Mouse (Mus musculus) neural tube, embryonic 10.5 days (tissue): ENCODE data around the gene Cad.

Experiments
- DNase-seq: peaks from one replicate; pipeline ENCODE4 v3.0.0-alpha.2; 2017; ENCODE audit warnings: low spot score; ENCODE audit errors: extremely low spot score

Cad gene

DNA sequence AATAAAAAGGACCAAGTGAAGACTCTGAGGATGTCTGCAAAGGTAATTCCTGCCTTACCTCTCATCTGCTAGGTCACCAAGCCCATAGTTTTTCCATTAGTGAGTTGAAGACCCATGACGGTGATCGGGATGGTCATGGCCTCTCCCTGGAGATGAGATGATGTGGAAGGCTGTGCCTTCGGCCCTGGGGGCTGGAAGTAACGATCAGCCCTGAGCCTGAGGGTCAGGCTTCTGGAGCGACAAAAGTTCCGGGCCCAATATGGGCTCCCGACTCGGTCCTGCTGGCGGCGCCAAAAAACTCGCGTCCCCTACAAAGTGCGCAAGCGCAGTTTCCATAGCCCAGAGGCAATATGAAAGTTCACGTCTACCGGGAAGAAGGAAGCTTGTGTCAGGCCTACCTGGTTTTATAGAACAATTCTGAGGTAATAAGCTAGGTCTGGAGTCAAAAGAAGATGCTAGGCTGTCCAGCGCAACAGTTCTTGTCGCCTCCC lies 53.5 kb downstream of the Cad start, which contains the start of gene Slc30a3:
Gene Slc30a3, minus strand, starts transcription at position 238 of the 491 bp plus-strand sequence.
- no peak for DNase-seq

GRCm38 (mm10) chr5:31110781-31111180 lies 56.2 kb downstream of the Cad start:
- no peak for DNase-seq

GRCm38 (mm10) chr5:31116354-31116753 lies 61.8 kb downstream of the Cad start, which contains the start of gene Trim54:
Trim54 (plus strand) TSS chr5:31116712.
- no peak for DNase-seq

DNA sequence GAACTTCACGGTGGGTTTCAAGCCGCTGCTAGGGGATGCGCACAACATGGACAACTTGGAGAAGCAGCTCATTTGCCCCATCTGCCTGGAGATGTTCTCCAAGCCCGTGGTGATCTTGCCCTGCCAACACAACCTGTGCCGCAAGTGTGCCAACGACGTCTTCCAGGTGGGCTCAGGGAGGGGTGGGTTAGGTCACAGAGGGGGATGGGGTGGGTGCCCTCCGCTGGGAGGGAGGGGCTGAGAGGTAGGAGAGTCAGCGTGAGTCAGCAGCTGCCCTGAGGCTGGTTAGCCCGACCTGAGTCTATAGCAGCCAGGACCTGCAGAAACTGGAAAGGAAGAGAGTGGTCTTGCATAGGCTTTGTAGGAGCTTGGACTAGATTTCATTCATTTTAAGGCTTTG lies 62.3 kb downstream of the Cad start:
- DNase-seq: no peak

DNA sequence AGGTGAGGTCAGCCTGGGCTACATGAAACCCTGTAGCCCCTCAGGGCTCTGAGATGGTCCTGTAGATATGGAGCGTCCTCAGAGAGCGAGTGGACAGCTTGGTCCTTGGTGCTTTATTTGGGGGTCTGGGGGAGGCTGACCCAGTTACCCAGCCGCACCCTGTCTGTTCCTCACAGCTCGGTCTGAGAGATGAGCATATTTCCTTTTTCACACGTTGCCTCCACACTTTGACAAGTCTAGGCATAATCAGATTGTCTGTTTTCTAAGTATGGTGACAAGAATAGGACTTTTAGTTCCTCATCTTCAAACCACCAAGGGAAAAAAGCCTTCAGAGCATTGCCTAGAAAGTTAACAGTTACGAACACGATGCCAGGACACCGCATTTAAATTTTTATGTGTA lies 66.5 kb downstream of the Cad start:
- DNase-seq: no peak

DNA sequence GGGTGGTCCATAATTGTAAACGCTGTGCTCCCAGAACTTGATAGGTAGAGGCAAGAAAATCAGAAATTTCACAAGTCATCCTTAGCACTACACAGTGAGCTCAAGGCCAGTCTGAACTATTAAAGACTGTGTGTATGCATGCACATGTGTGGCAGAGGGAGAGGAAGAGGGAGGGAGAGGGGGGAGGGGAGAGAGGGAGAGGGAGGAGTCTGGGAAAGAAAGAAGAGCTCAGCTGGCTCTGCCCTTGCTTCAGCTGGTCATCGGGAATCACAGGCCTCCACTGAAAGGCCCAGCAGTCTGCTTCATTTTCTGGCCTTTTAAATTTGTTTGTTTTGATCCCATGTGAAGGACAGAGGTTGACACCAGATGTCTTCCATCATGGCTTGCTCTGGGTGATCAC lies 68.9 kb downstream of the Cad start:
- no peak for DNase-seq

DNA sequence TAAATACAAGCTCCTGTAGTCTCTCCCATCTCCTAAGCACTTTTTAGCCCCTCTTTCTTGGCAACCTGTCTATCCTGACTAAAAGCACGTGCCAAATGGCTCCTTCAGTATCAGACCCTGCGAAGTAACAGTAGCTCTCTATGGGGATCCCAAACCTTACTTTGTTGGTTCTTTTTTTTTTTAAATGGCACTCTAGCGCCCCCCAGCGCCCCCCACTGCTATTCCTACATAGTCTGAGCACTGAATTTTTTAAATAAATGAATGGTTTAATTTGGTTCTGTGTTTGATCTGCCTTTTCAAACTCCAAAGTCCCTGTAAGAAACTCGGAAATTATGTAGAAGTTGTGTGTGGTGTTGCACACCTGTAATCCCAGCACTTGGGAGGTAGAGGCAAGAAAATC lies 71.5 kb downstream of the Cad start:
- DNase-seq: no peak
